In the genomic region with DNA sequence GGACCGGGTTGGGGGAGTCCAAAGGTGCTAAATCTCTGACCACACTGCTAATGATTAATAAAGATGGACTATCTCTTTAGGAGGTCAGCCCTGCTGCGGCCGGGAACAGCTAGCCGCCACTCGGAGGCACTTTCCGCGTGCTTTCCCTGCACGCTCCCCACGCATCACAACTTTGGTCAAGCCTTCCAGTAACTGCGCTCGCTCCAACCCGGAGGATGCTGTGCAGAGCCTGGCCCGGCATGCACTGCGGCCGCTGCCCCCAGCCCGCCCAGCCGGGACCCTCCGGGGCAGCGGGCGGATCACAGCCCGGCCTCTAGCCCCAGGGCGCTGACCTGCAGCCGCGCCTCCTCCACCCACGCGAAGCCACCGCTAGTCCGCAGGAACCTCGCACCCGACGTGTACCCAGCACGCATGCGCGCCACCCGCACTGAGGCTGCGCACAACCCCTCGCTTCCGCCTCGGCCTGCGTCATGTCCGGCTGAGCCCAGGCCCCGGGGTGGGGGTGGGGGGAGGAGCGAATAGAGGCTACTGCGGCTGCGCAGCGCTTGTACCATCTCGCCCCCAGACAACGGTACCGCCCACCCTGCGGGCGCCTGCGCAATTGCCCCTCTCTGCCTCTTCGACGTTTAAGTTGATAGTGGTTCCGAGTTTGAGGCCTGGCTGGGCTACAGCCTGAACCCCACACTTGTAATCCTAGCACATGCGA, we compare ENCODE assay signal across 8 mouse cellular contexts. TPM values are rescaled to one million over a fixed set of nuclear protein-coding genes. Genes with fewer than 3 reads are reported as not detected.
DNase-seq lines count a peak whose midpoint lies in the region; ATAC-seq and TF ChIP-seq lines count a peak whose summit lies in the region.

No protein-coding gene starts in this region.

- H3K4me3 ChIP-seq in CH12.LX (replicated peaks in 1 of 3; ENCODE audit: low read depth in 2 of 3, low read length in 2 of 3, poor library complexity in 1 of 3) = peak overlapping the region; percentile 83 to 91 (median 88)
- H3K4me3 ChIP-seq in forebrain, embryonic 12.5 days (replicated peaks) = peak overlapping the region; percentile 94
- H3K4me3 ChIP-seq in heart, postnatal 0 days (ENCODE audit: low read depth, low read length) = peak overlapping the region; percentile 65
- H3K4me3 ChIP-seq in liver, embryonic 16.5 days (ENCODE audit: low read depth, low read length) = peak overlapping the region; percentile 80
- peak overlapping the region; percentile 60 for H3K4me3 ChIP-seq in neural tube, embryonic 13.5 days
- H3K4me3 ChIP-seq in testis, adult 2 months (ENCODE audit: control insufficient read depth, low read depth, low read length) = peak overlapping the region; percentile 80

- H3K36me3 ChIP-seq in CH12.LX (replicated peaks in 1 of 2; ENCODE audit: control insufficient read depth in 1 of 2, insufficient read depth in 1 of 2, low read length in 1 of 2) = peaks cover 24 to 34% of the 10 kb centered on the region in 2 experiments
- peaks cover 15% of the 10 kb centered on the region for H3K36me3 ChIP-seq in forebrain, embryonic 12.5 days (replicated peaks)
- peaks cover 20% of the 10 kb centered on the region for H3K36me3 ChIP-seq in heart, postnatal 0 days (replicated peaks; ENCODE audit: control insufficient read depth, insufficient read depth, low read length)
- peaks cover 4% of the 10 kb centered on the region for H3K36me3 ChIP-seq in liver, embryonic 16.5 days (ENCODE audit: control insufficient read depth, insufficient read depth)
- H3K36me3 ChIP-seq in neural tube, embryonic 13.5 days = peaks cover 25% of the 10 kb centered on the region
- H3K36me3 ChIP-seq in testis, adult 2 months (ENCODE audit: control insufficient read depth, insufficient read depth, low read length) = peaks cover 2% of the 10 kb centered on the region

- H3K9me3 ChIP-seq in CH12.LX (replicated peaks; ENCODE audit: low read length) = no peaks in the 10 kb centered on the region
- H3K9me3 ChIP-seq in forebrain, embryonic 12.5 days = no peaks in the 10 kb centered on the region
- no peaks in the 10 kb centered on the region for H3K9me3 ChIP-seq in heart, postnatal 0 days (replicated peaks; ENCODE audit: control insufficient read depth, low read length)
- no peaks in the 10 kb centered on the region for H3K9me3 ChIP-seq in liver, embryonic 16.5 days (replicated peaks; ENCODE audit: control insufficient read depth, low read length)
- no peaks in the 10 kb centered on the region for H3K9me3 ChIP-seq in neural tube, embryonic 13.5 days

- H3K27ac ChIP-seq in CH12.LX (ENCODE audit: insufficient read depth, low read depth) = peak overlapping the region; percentile 34
- peak overlapping the region; percentile 82 for H3K27ac ChIP-seq in forebrain, embryonic 12.5 days
- peak overlapping the region; percentile 85 for H3K27ac ChIP-seq in heart, postnatal 0 days (ENCODE audit: low read depth)
- peak overlapping the region; percentile 88 for H3K27ac ChIP-seq in liver, embryonic 16.5 days (ENCODE audit: low read length)
- peak overlapping the region; percentile 77 for H3K27ac ChIP-seq in neural tube, embryonic 13.5 days (replicated peaks)
- peak overlapping the region; percentile 90 for H3K27ac ChIP-seq in testis, adult 2 months (ENCODE audit: control insufficient read depth, insufficient read depth, low read depth, low read length)

- TF ChIP-seq CTCF in CH12.LX (conservative IDR thresholded peaks at IDR 0.05 in 1 of 2, IDR thresholded peaks at IDR 0.05 in 1 of 2; ENCODE audit: low read depth in 2 of 2, low read length in 2 of 2) = no peak
- no peak for TF ChIP-seq CTCF in heart, postnatal 0 days (IDR thresholded peaks at IDR 0.05; ENCODE audit: low read depth)
- 0 out of 2 replicates have a peak, but pooled peaks have one; percentile 27 for TF ChIP-seq CTCF in testis, adult 2 months (IDR thresholded peaks at IDR 0.05; ENCODE audit: control insufficient read depth, insufficient read depth, insufficient replicate concordance, low read depth, low read length)

- peak; percentile 92 for ATAC-seq in forebrain, embryonic 12.5 days (ENCODE audit: low FRiP score)
- peak; percentile 91 for ATAC-seq in heart, postnatal 0 days (ENCODE audit: insufficient read depth, low read depth)
- peak; percentile 86 for ATAC-seq in liver, embryonic 16.5 days (ENCODE audit: low read depth)
- ATAC-seq in neural tube, embryonic 13.5 days (ENCODE audit: low read depth) = peak; percentile 74

- peak; percentile 91 for TF ChIP-seq POLR2A in CH12.LX (IDR thresholded peaks at IDR 0.05; ENCODE audit: low read depth, low read length)
- TF ChIP-seq POLR2A in testis, adult 2 months (IDR thresholded peaks at IDR 0.05; ENCODE audit: control insufficient read depth, low read depth, low read length) = peak; percentile 98

- H3K4me1 ChIP-seq in CH12.LX (ENCODE audit: control insufficient read depth in 1 of 2, insufficient read depth in 2 of 2) = peaks cover 8 to 38% of the 10 kb centered on the region in 2 experiments
- peaks cover 26% of the 10 kb centered on the region for H3K4me1 ChIP-seq in forebrain, embryonic 12.5 days
- H3K4me1 ChIP-seq in heart, postnatal 0 days (ENCODE audit: control insufficient read depth, insufficient read depth) = peaks cover 4% of the 10 kb centered on the region; the same call in 1 of the 2 replicates
- peaks cover 21% of the 10 kb centered on the region for H3K4me1 ChIP-seq in liver, embryonic 16.5 days (ENCODE audit: control insufficient read depth, low read depth, low read length)
- H3K4me1 ChIP-seq in neural tube, embryonic 13.5 days (replicated peaks) = peaks cover 31% of the 10 kb centered on the region
- peaks cover 4% of the 10 kb centered on the region for H3K4me1 ChIP-seq in testis, adult 2 months (ENCODE audit: control insufficient read depth, insufficient read depth, low read length)

- dilution Hi-C loops in CH12.LX (cut with MboI; ENCODE audit: extremely low pct_ligation_motif_present, extremely low pct_unique_long_range_greater_than_20kb, low sequenced_read_pairs) = no loop called here

- H3K79me2 ChIP-seq in CH12.LX (replicated peaks; ENCODE audit: control insufficient read depth, extremely low read depth, insufficient read depth, poor library complexity, severe bottlenecking) = peaks cover 27% of the 10 kb centered on the region

- H3K9ac ChIP-seq in CH12.LX (ENCODE audit: insufficient read depth, low read depth) = peak overlapping the region; percentile 65
- peak overlapping the region; percentile 96 for H3K9ac ChIP-seq in forebrain, embryonic 12.5 days
- H3K9ac ChIP-seq in heart, postnatal 0 days (replicated peaks; ENCODE audit: low read depth, low read length) = peak overlapping the region; percentile 59
- peak overlapping the region; percentile 83 for H3K9ac ChIP-seq in liver, embryonic 16.5 days (ENCODE audit: low read depth, low read length)
- peak overlapping the region; percentile 78 for H3K9ac ChIP-seq in neural tube, embryonic 13.5 days

- no peaks in the 10 kb centered on the region for H3K27me3 ChIP-seq in CH12.LX (replicated peaks)
- no peaks in the 10 kb centered on the region for H3K27me3 ChIP-seq in forebrain, embryonic 12.5 days
- H3K27me3 ChIP-seq in heart, postnatal 0 days (ENCODE audit: control insufficient read depth, insufficient read depth, low read length) = no peaks in the 10 kb centered on the region
- no peaks in the 10 kb centered on the region for H3K27me3 ChIP-seq in liver, embryonic 16.5 days (ENCODE audit: control insufficient read depth, insufficient read depth, low read depth, low read length)
- no peaks in the 10 kb centered on the region for H3K27me3 ChIP-seq in neural tube, embryonic 13.5 days
- no peaks in the 10 kb centered on the region for H3K27me3 ChIP-seq in testis, adult 2 months (ENCODE audit: control insufficient read depth, insufficient read depth, low read length)

- TF ChIP-seq EP300 in CH12.LX (IDR thresholded peaks at IDR 0.05; ENCODE audit: low read length) = no peak
- no peak for TF ChIP-seq EP300 in heart, postnatal 0 days (IDR thresholded peaks at IDR 0.05; ENCODE audit: low read depth)

- TF ChIP-seq RAD21 in CH12.LX (IDR thresholded peaks at IDR 0.05; ENCODE audit: low read depth, low read length) = no peak

- H3K4me2 ChIP-seq in CH12.LX (ENCODE audit: insufficient read depth, low read depth, poor library complexity, severe bottlenecking) = no peak overlapping the region
- H3K4me2 ChIP-seq in forebrain, embryonic 12.5 days = peak overlapping the region; percentile 82
- peak overlapping the region; percentile 74 for H3K4me2 ChIP-seq in heart, postnatal 0 days (ENCODE audit: low read depth, low read length)
- H3K4me2 ChIP-seq in liver, embryonic 16.5 days (ENCODE audit: low read depth, low read length) = peak overlapping the region; percentile 95
- peak overlapping the region; percentile 81 for H3K4me2 ChIP-seq in neural tube, embryonic 13.5 days

- under 1% methylated on average over 56 of the region's 56 CpGs for WGBS in forebrain, embryonic 12.5 days
- under 1% methylated on average over 56 of the region's 56 CpGs for WGBS in heart, postnatal 0 days
- WGBS in liver, embryonic 16.5 days (ENCODE audit: insufficient replicate concordance) = under 1% methylated on average over 55 of the region's 56 CpGs
- under 1% methylated on average over 56 of the region's 56 CpGs for WGBS in neural tube, embryonic 13.5 days

- in situ Hi-C loops in CH12.LX (cut with MboI; ENCODE audit: low pct_ligation_motif_present, low pct_unique_long_range_greater_than_20kb, low sequenced_read_pairs) = no loop called here

- peak; percentile 98 for DNase-seq in CH12.LX (ENCODE audit: extremely low read depth)
- DNase-seq in c-Kit-positive CD71-positive TER-119-negative erythroid progenitor cells, embryonic 14.5 days (ENCODE audit: low read depth) = peak; percentile 92
- peak; percentile 96 for DNase-seq in heart, postnatal 0 days (ENCODE audit: low spot score)
- peak; percentile 100 for DNase-seq in kidney, postnatal 4 days

RNA-seq across cellular contexts. Expression of a gene that starts 4.6 kb away (rescaled TPM):
- total RNA-seq in CH12.LX (2012; rRNA removed) = 476 and 495 TPM in 2 replicates
- 337 and 374 TPM in 2 replicates for total RNA-seq in CH12.LX (2014; rRNA removed)
- polyA plus RNA-seq in CH12.LX (2012; ENCODE audit: insufficient read length, low read depth) = 555 and 674 TPM in 2 replicates
- polyA plus RNA-seq in forebrain, embryonic 12.5 days (2016; fragmentation: Nextera tagmentation; extraction: Ambion mirVana) = 379 and 381 TPM in 2 replicates
- total RNA-seq in heart, postnatal 0 days (2014; rRNA removed; ENCODE audit: low replicate concordance) = 120 and 152 TPM in 2 replicates
- polyA plus RNA-seq in heart, postnatal 0 days (2015; fragmentation: Nextera tagmentation; extraction: Ambion mirVana) = 322 and 333 TPM in 2 replicates
- 177 and 184 TPM in 2 replicates for polyA plus RNA-seq in liver, embryonic 16.5 days (2015; fragmentation: Nextera tagmentation; extraction: Ambion mirVana)
- polyA plus RNA-seq in neural tube, embryonic 13.5 days (2015; fragmentation: Nextera tagmentation; extraction: Ambion mirVana) = 369 and 374 TPM in 2 replicates
- 88.1 and 92.3 TPM in 2 replicates for polyA plus RNA-seq in testis, adult 2 months (2012; rRNA removed)

RNA-seq across cellular contexts. Expression of a gene that starts 4.8 kb away (rescaled TPM):
- total RNA-seq in CH12.LX (2012; rRNA removed) = 2.5 and 3.1 TPM in 2 replicates
- 2.1 and 2.2 TPM in 2 replicates for total RNA-seq in CH12.LX (2014; rRNA removed)
- 2.8 and 2.9 TPM in 2 replicates for polyA plus RNA-seq in CH12.LX (2012; ENCODE audit: insufficient read length, low read depth)
- polyA plus RNA-seq in forebrain, embryonic 12.5 days (2016; fragmentation: Nextera tagmentation; extraction: Ambion mirVana) = 0.54 TPM in 1 of 2 replicates, not detected in the other
- 2.0 and 3.5 TPM in 2 replicates for total RNA-seq in heart, postnatal 0 days (2014; rRNA removed; ENCODE audit: low replicate concordance)
- 0.36 and 0.53 TPM in 2 replicates for polyA plus RNA-seq in heart, postnatal 0 days (2015; fragmentation: Nextera tagmentation; extraction: Ambion mirVana)
- 0.12 and 0.20 TPM in 2 replicates for polyA plus RNA-seq in liver, embryonic 16.5 days (2015; fragmentation: Nextera tagmentation; extraction: Ambion mirVana)
- polyA plus RNA-seq in neural tube, embryonic 13.5 days (2015; fragmentation: Nextera tagmentation; extraction: Ambion mirVana) = 0.29 and 0.50 TPM in 2 replicates
- polyA plus RNA-seq in testis, adult 2 months (2012; rRNA removed) = 1.9 and 3.1 TPM in 2 replicates

RNA-seq across cellular contexts. Expression of a gene that starts 55.9 kb away (rescaled TPM):
- total RNA-seq in CH12.LX (2012; rRNA removed) (0.08 TPM in 2 replicates), CH12.LX (2014; rRNA removed) (0.28 and 0.35 TPM in 2 replicates)
- polyA plus RNA-seq in CH12.LX (2012; ENCODE audit: insufficient read length, low read depth) = 0.11 and 0.14 TPM in 2 replicates
- 16.5 and 17.2 TPM in 2 replicates for polyA plus RNA-seq in forebrain, embryonic 12.5 days (2016; fragmentation: Nextera tagmentation; extraction: Ambion mirVana)
- total RNA-seq in heart, postnatal 0 days (2014; rRNA removed; ENCODE audit: low replicate concordance) = 16.0 and 33.7 TPM in 2 replicates
- 7.4 and 7.9 TPM in 2 replicates for polyA plus RNA-seq in heart, postnatal 0 days (2015; fragmentation: Nextera tagmentation; extraction: Ambion mirVana)
- polyA plus RNA-seq in liver, embryonic 16.5 days (2015; fragmentation: Nextera tagmentation; extraction: Ambion mirVana) = 38.7 and 41.4 TPM in 2 replicates
- 57.9 and 60.4 TPM in 2 replicates for polyA plus RNA-seq in neural tube, embryonic 13.5 days (2015; fragmentation: Nextera tagmentation; extraction: Ambion mirVana)
- 10.6 and 11.2 TPM in 2 replicates for polyA plus RNA-seq in testis, adult 2 months (2012; rRNA removed)

Comparison
In these comparisons a context has a peak if more than half of its experiments do, and no peak if none do; other contexts are left out.
1. Peak in every context shown above with its lines: DNase-seq, ATAC-seq, H3K4me3 ChIP-seq and H3K27ac ChIP-seq.
2. H3K27ac ChIP-seq: peak in every context shown above with its lines; median percentile 90 in testis, adult 2 months; 88 in liver, embryonic 16.5 days; 85 in heart, postnatal 0 days; 82 in forebrain, embryonic 12.5 days; 77 in neural tube, embryonic 13.5 days; 34 in CH12.LX.